Mouse (Mus musculus) kidney, postnatal 4 days (tissue): Measurements from ENCODE around the gene Hnrnpf.
A peak's percentile ranks its signal among the peaks of the same experiment; 100 is the strongest.
"Not testable (repeated sequence)": the region's sequence is repeated elsewhere in the genome, so short reads cannot be mapped to it uniquely, and the experiment has no call there.

Experiments used
- DNase-seq, 2 experiments: peaks; one replicate each; pipeline ENCODE4 v3.0.0; 2021; ENCODE audit warnings: mixed read lengths in 2 of 2

Gene Hnrnpf

GRCm38 (mm10) chr6:117900126-117901080 lies at the start of gene Hnrnpf:
Gene Hnrnpf (plus strand): TSS chr6:117900324.
- peak in 1 of 2 experiments; percentile 14 for DNase-seq

- DNase-seq = no peak
Observed at GRCm38 (mm10) chr6:117851747-117852146, 48.4 kb upstream of the Hnrnpf start.

GRCm38 (mm10) chr6:117857990-117858389 lies 42.1 kb upstream of the Hnrnpf start:
- no peak for DNase-seq

GRCm38 (mm10) chr6:117861848-117862247 lies 38.3 kb upstream of the Hnrnpf start, which contains the start of gene Zfp239:
Gene Zfp239 (plus strand): TSS chr6:117862100.
- no peak for DNase-seq

- no peak for DNase-seq
Observed at GRCm38 (mm10) chr6:117862465-117862864, 37.7 kb upstream of the Hnrnpf start.

GRCm38 (mm10) chr6:117862899-117863620 lies 37.1 kb upstream of the Hnrnpf start:
- DNase-seq = peak; percentile 70 to 75

GRCm38 (mm10) chr6:117863751-117864150 lies 36.4 kb upstream of the Hnrnpf start:
- DNase-seq = no peak

GRCm38 (mm10) chr6:117868187-117868586 lies 31.9 kb upstream of the Hnrnpf start:
- no peak for DNase-seq

GRCm38 (mm10) chr6:117871034-117871433 lies 29.1 kb upstream of the Hnrnpf start:
- no peak for DNase-seq

- not testable (repeated sequence) for DNase-seq
Observed at GRCm38 (mm10) chr6:117873450-117873849, 26.7 kb upstream of the Hnrnpf start.

- no peak for DNase-seq
Observed at GRCm38 (mm10) chr6:117874621-117875281, 25.4 kb upstream of the Hnrnpf start.

GRCm38 (mm10) chr6:117878700-117879407 lies 21.3 kb upstream of the Hnrnpf start:
- peak; percentile 86 to 93 for DNase-seq

- DNase-seq = peak; percentile 100
Observed at GRCm38 (mm10) chr6:117879408-117880115, 20.6 kb upstream of the Hnrnpf start.

- DNase-seq = no peak
Observed at GRCm38 (mm10) chr6:117880394-117880838, 19.7 kb upstream of the Hnrnpf start.

- DNase-seq = no peak
Observed at GRCm38 (mm10) chr6:117881229-117881628, 18.9 kb upstream of the Hnrnpf start.

- no peak for DNase-seq
Observed at GRCm38 (mm10) chr6:117881997-117882396, 18.1 kb upstream of the Hnrnpf start.

- no peak for DNase-seq
Observed at GRCm38 (mm10) chr6:117885943-117886342, 14.2 kb upstream of the Hnrnpf start.

- DNase-seq = no peak
Observed at GRCm38 (mm10) chr6:117888032-117888431, 12.1 kb upstream of the Hnrnpf start.

GRCm38 (mm10) chr6:117888642-117889096 lies 11.5 kb upstream of the Hnrnpf start:
- DNase-seq = no peak

GRCm38 (mm10) chr6:117890257-117890656 lies 9.9 kb upstream of the Hnrnpf start:
- no peak for DNase-seq

GRCm38 (mm10) chr6:117891369-117892160 lies 8.6 kb upstream of the Hnrnpf start:
- DNase-seq = no peak
